21 mouse cellular contexts compared by ENCODE assay signal in the genomic region with DNA sequence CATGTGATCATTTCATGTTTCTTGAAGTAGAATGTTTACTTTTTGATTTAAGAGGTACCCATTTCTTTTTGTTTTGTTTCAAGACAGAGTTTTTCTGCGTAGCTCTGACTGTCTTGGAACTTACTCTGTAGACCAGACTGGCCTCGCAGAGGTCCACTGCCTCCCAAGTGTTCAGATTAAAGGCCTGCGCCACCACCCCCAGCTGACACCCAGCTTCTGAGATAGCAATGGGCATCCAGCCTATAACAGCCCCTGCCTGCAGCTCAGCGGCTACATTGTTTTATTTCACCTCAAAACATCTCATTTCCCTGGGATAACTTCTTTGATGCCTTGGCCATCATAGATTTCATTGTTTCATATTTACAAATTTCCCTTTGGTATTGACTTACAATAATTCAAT. TPM values are rescaled to one million over a fixed set of nuclear protein-coding genes. Genes with fewer than 3 reads are reported as not detected.
DNase-seq lines count a peak whose midpoint lies in the region; TF ChIP-seq lines count a peak whose summit lies in the region.
"Had no signal": no experiment of that assay in that cellular context is flagged by ENCODE, and none has a peak within 500 bp of the region (broad histone marks: within the 10 kb centered on the region; RNA-seq: fewer than 3 reads in every experiment).

No protein-coding gene starts in this region.

- peaks cover 48% of the 10 kb centered on the region for H3K4me1 ChIP-seq in bone marrow macrophage, adult 2 months (ENCODE audit: control insufficient read depth, insufficient read depth, low read length)
- H3K4me1 ChIP-seq: embryonic facial prominence, embryonic 10.5 days; embryonic facial prominence, embryonic 12.5 days; forebrain, embryonic 13.5 days; forebrain, embryonic 15.5 days had no signal

- H3K36me3 ChIP-seq in macrophage (ENCODE audit: inconsistent target) = no peaks in the 10 kb centered on the region
- H3K36me3 ChIP-seq: embryonic facial prominence, embryonic 10.5 days; embryonic facial prominence, embryonic 12.5 days; forebrain, embryonic 15.5 days had no signal

- 0 out of 2 replicates have a peak overlapping the region, but pooled peaks have one; percentile 2 for H3K27ac ChIP-seq in layer of hippocampus, adult 2 months
- peak overlapping the region; percentile 45; the same call in 1 of the 2 replicates for H3K27ac ChIP-seq in bone marrow macrophage, adult 2 months (ENCODE audit: insufficient read depth, low read depth, low read length)
- 0 out of 2 replicates have a peak overlapping the region, but pooled peaks have one; percentile 8 for H3K27ac ChIP-seq in macrophage
- H3K27ac ChIP-seq: embryonic facial prominence, embryonic 10.5 days; embryonic facial prominence, embryonic 12.5 days; forebrain, embryonic 13.5 days; forebrain, embryonic 15.5 days had no signal

- no peaks in the 10 kb centered on the region for H3K79me2 ChIP-seq in macrophage (ENCODE audit: inconsistent target)

- no peak overlapping the region for H3K4me3 ChIP-seq in layer of hippocampus, adult 2 months
- no peak overlapping the region for H3K4me3 ChIP-seq in bone marrow macrophage, adult 2 months (ENCODE audit: insufficient read depth, low read length)
- H3K4me3 ChIP-seq in macrophage (ENCODE audit: inconsistent target) = no peak overlapping the region
- H3K4me3 ChIP-seq: embryonic facial prominence, embryonic 10.5 days; embryonic facial prominence, embryonic 12.5 days; forebrain, embryonic 13.5 days; forebrain, embryonic 15.5 days had no signal

- no peak for TF ChIP-seq CTCF in layer of hippocampus, adult 2 months (conservative IDR thresholded peaks at IDR 0.05)
- TF ChIP-seq CTCF in bone marrow macrophage, adult 2 months (IDR thresholded peaks at IDR 0.05; ENCODE audit: low read depth, low read length) = no peak

- 89% methylated on average over 4 of the region's 4 CpGs for WGBS in macrophage (ENCODE audit: missing documents)

- no peak for DNase-seq in layer of hippocampus, adult 2 months (ENCODE audit: low spot score in 2 of 2)
- no peak for DNase-seq in layer of hippocampus, adult 8-10 months (ENCODE audit: low spot score in 2 of 2)
- DNase-seq in testis, postnatal 14 days (ENCODE audit: low spot score) = peak; percentile 64
- no peak for DNase-seq in cerebellum, adult 11 months
- DNase-seq in left cerebral cortex, adult 9 months (ENCODE audit: low spot score in 2 of 2) = no peak
- DNase-seq: adrenal gland, adult 8-10 months; adrenal gland, postnatal 14 days; adrenal gland, postnatal 36 days; cerebellum, adult 11-12 months; cerebellum, adult 2 months; cerebellum, adult 9-10 months; cerebellum, postnatal 10 days; cerebellum, postnatal 25 days; forebrain, postnatal 0 days had no signal

- TF ChIP-seq POLR2A in bone marrow macrophage, adult 2 months (IDR thresholded peaks at IDR 0.05; ENCODE audit: borderline replicate concordance, low read depth, low read length) = no peak

RNA-seq across cellular contexts. Expression of a gene that starts 28.0 kb away (rescaled TPM):
- total RNA-seq in layer of hippocampus, adult 2 months (2021) = 10 to 100 TPM; 75.7 to 86.0 TPM
- 10 to 100 TPM; 74.5 to 87.6 (median 77.0) TPM for total RNA-seq in layer of hippocampus, adult 8-10 months (2022)
- polyA plus RNA-seq in bone marrow macrophage, adult 2 months (2012; ENCODE audit: insufficient read depth, insufficient read length, missing spikeins) = 80.4 and 96.7 TPM in 2 replicates
- 1,000 to 10,000 TPM in 4 of 26 experiments, 100 to 1,000 TPM in 22; 448 to 1,370 (median 593) TPM for total RNA-seq in macrophage (2018; cell fraction: chromatin; rRNA removed)
- total RNA-seq in macrophage (2018; cell fraction: cytosol; rRNA removed) = 100 to 1,000 TPM; 123 to 274 (median 157) TPM
- 100 to 1,000 TPM; 308 to 672 (median 443) TPM for total RNA-seq in macrophage (2018; cell fraction: nucleus; rRNA removed)
- polyA plus RNA-seq in macrophage (2018) = 73.7 to 118 TPM (median 76.8 TPM) in 3 replicates
- total RNA-seq: MEL had no signal
